Mouse (Mus musculus) intestine, embryonic 15.5 days (tissue): ENCODE data around the gene Svbp. TPM values are rescaled to one million over a fixed set of nuclear protein-coding genes. Genes with fewer than 3 reads are reported as not detected.

Experiments used
- ATAC-seq: fragments of 200-750 bp; cut with Nextera tagmentation; 2 replicates; pipeline ENCODE4 v1.8.0; 2017; ENCODE audit warnings: moderate TSS enrichment, moderate library complexity
- H3K27ac ChIP-seq: fragments of 300-500 bp; sonication (generic); 2 replicates; pipeline ENCODE4 v1.5.1; 2015; ENCODE audit warnings: mild to moderate bottlenecking, inconsistent platforms
- H3K27me3 ChIP-seq: fragments of 300-500 bp; sonication (generic); replicated peaks from 2 replicates; pipeline ENCODE4 v1.6.1; 2015; ENCODE audit warnings: inconsistent platforms
- H3K36me3 ChIP-seq: fragments of 300-500 bp; sonication (generic); 2 replicates; pipeline ENCODE4 v1.6.1; 2015; ENCODE audit warnings: inconsistent platforms
- H3K4me1 ChIP-seq: fragments of 300-500 bp; sonication (generic); replicated peaks from 2 replicates; pipeline ENCODE4 v1.6.1; 2015; ENCODE audit warnings: inconsistent platforms
- H3K4me2 ChIP-seq: fragments of 300-500 bp; sonication (generic); replicated peaks from 2 replicates; pipeline ENCODE4 v1.6.1; 2015; ENCODE audit warnings: mild to moderate bottlenecking, inconsistent platforms
- H3K4me3 ChIP-seq: fragments of 300-500 bp; sonication (generic); replicated peaks from 2 replicates; pipeline ENCODE4 v1.5.1; 2015; ENCODE audit warnings: inconsistent platforms
- H3K9ac ChIP-seq: fragments of 300-500 bp; sonication (generic); 2 replicates; pipeline ENCODE4 v1.6.1; 2015; ENCODE audit warnings: inconsistent platforms
- H3K9me3 ChIP-seq: fragments of 300-500 bp; sonication (generic); 2 replicates; pipeline ENCODE4 v1.6.1; 2016; ENCODE audit warnings: inconsistent platforms
- WGBS: fragments of 180-500 bp; shearing (Covaris S2); methylation state at CpG from one replicate; pipeline ENCODE4 v1.1.7; 2015; 5-methylcytosine and 5-hydroxymethylcytosine counted together
- polyA plus RNA-seq: library from polyadenylated mRNA; unstranded; fragments of >200 nt; fragmentation: Nextera tagmentation; extraction: Ambion mirVana; gene quantifications from 2 replicates; pipeline ENCODE4 v1.2.1, GENCODE M21; 2015

Svbp gene
- polyA plus RNA-seq, 1 experiment from 2014 or later: 116 TPM

DNA sequence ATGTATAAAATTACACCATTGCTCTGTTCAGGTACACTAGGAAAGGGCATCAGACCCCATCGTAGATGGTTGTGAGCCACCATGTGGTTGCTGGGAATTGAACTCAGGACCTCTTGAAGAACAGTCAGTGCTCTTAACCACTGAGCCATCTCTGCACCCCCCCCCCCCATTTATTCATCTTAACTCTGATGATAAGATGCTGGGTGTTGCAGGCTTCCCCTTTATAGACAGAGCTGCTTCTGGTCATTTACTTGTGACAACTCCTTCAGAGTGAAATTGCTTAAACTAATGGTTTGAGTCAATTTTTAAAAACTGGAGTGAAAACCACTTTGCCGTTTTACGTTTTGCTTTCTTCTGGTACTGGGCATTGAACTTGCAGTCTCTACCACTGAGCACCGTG is 2.3 kb upstream of the Svbp start:
- WGBS: 86% methylated on average over 4 of the region's 4 CpGs
- no peak for ATAC-seq

GRCm38 (mm10) chr4:119195582-119196320 is 645 bp downstream of the Svbp start:
- H3K4me2 ChIP-seq: peak overlapping the region; percentile 74
- H3K27me3 ChIP-seq: no peaks in the 10 kb centered on the region
- H3K9me3 ChIP-seq: no peaks in the 10 kb centered on the region
- 0 out of 2 replicates have a peak, but pooled peaks cover 2% of the 10 kb centered on the region for H3K36me3 ChIP-seq
- peaks cover 10% of the 10 kb centered on the region; the same call in 1 of the 2 replicates for H3K4me1 ChIP-seq
- peak overlapping the region; percentile 81 for H3K9ac ChIP-seq
- peak; percentile 77; the same call in 1 of the 2 replicates for ATAC-seq
- peak overlapping the region; percentile 83 for H3K4me3 ChIP-seq
- 9% methylated on average over 18 of the region's 18 CpGs for WGBS
- peak overlapping the region; percentile 48 for H3K27ac ChIP-seq

More for the DNA sequence above, 2.3 kb upstream of the Svbp start:
- no peaks in the 10 kb centered on the region for H3K27me3 ChIP-seq
- no peaks in the 10 kb centered on the region for H3K36me3 ChIP-seq
- H3K4me3 ChIP-seq: no peak overlapping the region
- no peak overlapping the region for H3K9ac ChIP-seq
- H3K4me2 ChIP-seq: no peak overlapping the region
- H3K9me3 ChIP-seq: no peaks in the 10 kb centered on the region
- H3K27ac ChIP-seq: no peak overlapping the region
- peaks cover 6% of the 10 kb centered on the region; the same call in 1 of the 2 replicates for H3K4me1 ChIP-seq

DNA sequence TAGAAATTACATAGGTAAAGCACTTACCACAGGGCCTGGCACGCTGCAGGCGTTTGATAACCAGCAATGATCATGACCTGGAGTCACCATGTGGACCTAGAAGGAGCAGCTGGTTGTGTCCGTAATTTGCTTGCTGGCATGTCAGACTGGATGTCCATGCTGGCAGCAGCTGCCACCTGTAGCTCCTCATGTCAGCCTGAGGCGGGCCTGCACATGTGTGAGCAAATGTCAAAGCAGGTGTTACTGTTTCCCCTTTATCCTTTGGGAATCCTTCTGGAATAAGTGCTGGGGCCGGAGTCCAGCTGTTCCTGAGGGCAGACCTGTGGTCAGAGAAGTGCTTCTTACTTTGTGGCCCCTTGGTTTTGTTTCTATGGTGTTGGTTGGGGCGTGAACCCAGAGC is 3.0 kb downstream of the Svbp start:
- 88% methylated on average over 6 of the region's 6 CpGs for WGBS
- no peak for ATAC-seq
- Histone ChIP-seq H3K4me3 (no peak overlapping the region), H3K4me1 (peaks cover 10% of the 10 kb centered on the region; the same call in 1 of the 2 replicates), H3K4me2 (no peak overlapping the region), H3K36me3 (0 out of 2 replicates have a peak, but pooled peaks cover 3% of the 10 kb centered on the region), H3K27me3 (no peaks in the 10 kb centered on the region), H3K9ac (no peak overlapping the region), H3K27ac (no peak overlapping the region), H3K9me3 (no peaks in the 10 kb centered on the region)

DNA sequence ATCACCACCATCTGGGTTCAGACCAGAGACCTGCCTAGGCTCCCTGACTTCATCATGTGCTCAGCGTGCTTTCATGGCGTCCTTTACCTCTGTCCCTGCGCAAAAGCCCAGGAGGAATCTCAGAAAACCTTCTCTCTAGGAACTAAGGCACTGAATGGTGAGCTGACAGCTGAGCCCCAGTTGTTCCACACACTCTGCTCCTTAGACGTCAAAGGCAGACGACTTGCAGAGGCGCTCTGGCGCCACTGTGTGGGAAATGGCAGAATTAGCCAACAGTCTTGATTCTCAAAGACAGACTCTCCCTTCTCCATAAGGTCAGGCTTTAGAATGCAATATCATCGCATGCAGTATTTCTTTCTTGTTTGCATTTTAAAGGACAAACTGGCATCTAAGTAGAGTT is 9.6 kb downstream of the Svbp start:
- 0 out of 2 replicates have a peak, but pooled peaks cover 3% of the 10 kb centered on the region for H3K36me3 ChIP-seq
- no peak overlapping the region for H3K4me3 ChIP-seq
- H3K9ac ChIP-seq: no peak overlapping the region
- no peaks in the 10 kb centered on the region for H3K4me1 ChIP-seq
- no peak overlapping the region for H3K27ac ChIP-seq
- ATAC-seq: peak; percentile 43; the same call in 1 of the 2 replicates
- H3K4me2 ChIP-seq: no peak overlapping the region
- 20% methylated on average over 8 of the region's 8 CpGs for WGBS
- H3K27me3 ChIP-seq: no peaks in the 10 kb centered on the region
- H3K9me3 ChIP-seq: no peaks in the 10 kb centered on the region

GRCm38 (mm10) chr4:119216667-119217066 is 21.6 kb downstream of the Svbp start:
- Histone ChIP-seq H3K4me1 (no peaks in the 10 kb centered on the region), H3K4me3 (no peak overlapping the region), H3K9me3 (no peaks in the 10 kb centered on the region), H3K27me3 (no peaks in the 10 kb centered on the region), H3K9ac (no peak overlapping the region), H3K27ac (no peak overlapping the region), H3K4me2 (no peak overlapping the region), H3K36me3 (no peaks in the 10 kb centered on the region)
- ATAC-seq: peak; percentile 22; the same call in 1 of the 2 replicates
- 75% methylated on average over 8 of the region's 8 CpGs for WGBS

DNA sequence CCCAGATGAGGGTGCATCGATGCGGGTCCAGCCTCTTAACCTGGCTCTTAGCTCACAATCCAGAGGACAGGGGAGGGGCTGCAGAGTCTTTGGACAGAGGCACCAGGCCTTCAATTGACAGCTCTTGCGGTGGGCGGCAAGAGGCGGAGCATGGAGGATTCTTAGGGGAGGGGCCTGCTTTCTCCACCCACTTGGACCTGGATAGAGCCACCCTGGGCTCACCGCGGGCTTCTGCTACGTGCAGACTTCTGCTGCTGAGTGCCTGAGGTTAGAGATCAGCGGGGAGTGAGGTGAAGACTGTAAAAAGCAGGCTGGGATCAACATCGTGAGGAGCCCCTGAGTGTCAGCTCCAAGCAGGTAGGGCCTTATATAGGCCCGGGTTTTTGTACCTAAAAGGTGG is 23.1 kb downstream of the Svbp start, which contains the start of gene Tmem269:
Tmem269 (minus strand) TSS at position 49 of the 400 bp plus-strand sequence.
- no peaks in the 10 kb centered on the region for H3K27me3 ChIP-seq
- H3K9me3 ChIP-seq: no peaks in the 10 kb centered on the region
- H3K27ac ChIP-seq: no peak within 1 kb of the TSS
- no peaks in the 10 kb centered on the region for H3K36me3 ChIP-seq
- H3K9ac ChIP-seq: no peak within 1 kb of the TSS
- H3K4me3 ChIP-seq: no peak within 1 kb of the TSS
- WGBS: 13% methylated on average over 11 of the region's 11 CpGs
- no peak for ATAC-seq
- no peaks in the 10 kb centered on the region for H3K4me1 ChIP-seq
- H3K4me2 ChIP-seq: no peak within 1 kb of the TSS

- Histone ChIP-seq H3K27ac (no peak overlapping the region), H3K27me3 (no peaks in the 10 kb centered on the region), H3K4me1 (no peaks in the 10 kb centered on the region), H3K4me3 (no peak overlapping the region), H3K9ac (no peak overlapping the region), H3K4me2 (no peak overlapping the region), H3K36me3 (peaks cover 24% of the 10 kb centered on the region), H3K9me3 (no peaks in the 10 kb centered on the region)
- WGBS: 89% methylated on average over 1 of the region's 1 CpGs
- ATAC-seq: peak; percentile 29; the same call in 1 of the 2 replicates
Observed at GRCm38 (mm10) chr4:119223696-119224095, 28.6 kb downstream of the Svbp start.

GRCm38 (mm10) chr4:119224534-119224933 is 29.4 kb downstream of the Svbp start:
- Histone ChIP-seq H3K9me3 (no peaks in the 10 kb centered on the region), H3K4me2 (no peak overlapping the region), H3K9ac (no peak overlapping the region), H3K27ac (no peak overlapping the region), H3K36me3 (peaks cover 24% of the 10 kb centered on the region), H3K4me1 (no peaks in the 10 kb centered on the region), H3K4me3 (no peak overlapping the region), H3K27me3 (no peaks in the 10 kb centered on the region)
- no peak for ATAC-seq
- WGBS: 92% methylated on average over 3 of the region's 3 CpGs

GRCm38 (mm10) chr4:119225719-119226118 is 30.6 kb downstream of the Svbp start:
- Histone ChIP-seq H3K27me3 (no peaks in the 10 kb centered on the region), H3K4me3 (no peak overlapping the region), H3K27ac (no peak overlapping the region), H3K4me2 (no peak overlapping the region), H3K9ac (no peak overlapping the region), H3K36me3 (peaks cover 24% of the 10 kb centered on the region), H3K4me1 (no peaks in the 10 kb centered on the region), H3K9me3 (no peaks in the 10 kb centered on the region)
- WGBS: 91% methylated on average over 9 of the region's 9 CpGs
- ATAC-seq: no peak

GRCm38 (mm10) chr4:119226751-119227150 is 31.6 kb downstream of the Svbp start:
- Histone ChIP-seq H3K27me3 (no peaks in the 10 kb centered on the region), H3K9ac (no peak overlapping the region), H3K27ac (no peak overlapping the region), H3K4me3 (no peak overlapping the region), H3K4me2 (no peak overlapping the region), H3K4me1 (0 out of 2 replicates have a peak, but pooled peaks cover 2% of the 10 kb centered on the region), H3K36me3 (peaks cover 24% of the 10 kb centered on the region), H3K9me3 (no peaks in the 10 kb centered on the region)
- no peak for ATAC-seq
- 94% methylated on average over 11 of the region's 11 CpGs for WGBS

GRCm38 (mm10) chr4:119232410-119233255 is 37.5 kb downstream of the Svbp start, which contains the start of the genes AU022252 and P3h1:
Gene AU022252, minus strand, starts transcription at chr4:119232712.
Gene P3h1, plus strand, starts transcription at chr4:119232915.
- peaks cover 10% of the 10 kb centered on the region; the same call in 1 of the 2 replicates for H3K36me3 ChIP-seq
- peak; percentile 98 for ATAC-seq
- peak within 1 kb of the TSS; percentile 82 for H3K9ac ChIP-seq
- no peaks in the 10 kb centered on the region for H3K27me3 ChIP-seq
- peak within 1 kb of the TSS; percentile 54 for H3K27ac ChIP-seq
- H3K4me3 ChIP-seq: peak within 1 kb of the TSS; percentile 68
- 0 out of 2 replicates have a peak, but pooled peaks cover 7% of the 10 kb centered on the region for H3K4me1 ChIP-seq
- under 1% methylated on average over 71 of the region's 71 CpGs for WGBS
- no peaks in the 10 kb centered on the region for H3K9me3 ChIP-seq
- H3K4me2 ChIP-seq: peak within 1 kb of the TSS; percentile 79
